Mouse (Mus musculus): ENCODE measurements around the gene Parp3.

Gene Parp3

GRCm38 (mm10) chr9:106457163-106457559 lies 19.6 kb downstream of the Parp3 start:
- in situ Hi-C loops (cut with MboI, MseI): no loop called here

GRCm38 (mm10) chr9:106456325-106457162 lies 20.2 kb downstream of the Parp3 start:
- in situ Hi-C loops (cut with MboI, MseI): no loop called here

- in situ Hi-C loops (cut with MboI, MseI): no loop called here
These were observed 21.7 kb downstream of the Parp3 start for GRCm38 (mm10) chr9:106454888-106455681.

- in situ Hi-C loops (cut with MboI, MseI): no loop called here
These were observed 22.5 kb downstream of the Parp3 start for GRCm38 (mm10) chr9:106454071-106454761.

GRCm38 (mm10) chr9:106453271-106454070 lies 23.3 kb downstream of the Parp3 start, which contains the start of gene Pcbp4:
Gene Pcbp4, plus strand, starts transcription at chr9:106453291.
- in situ Hi-C loops (cut with MboI, MseI): no loop called here

GRCm38 (mm10) chr9:106452821-106453220 lies 23.9 kb downstream of the Parp3 start:
- in situ Hi-C loops (cut with MboI, MseI): no loop called here

- in situ Hi-C loops (cut with MboI, MseI): no loop called here
These were observed 24.4 kb downstream of the Parp3 start for GRCm38 (mm10) chr9:106452351-106452750.

GRCm38 (mm10) chr9:106451899-106452298 lies 24.9 kb downstream of the Parp3 start:
- in situ Hi-C loops (cut with MboI, MseI): no loop called here

- in situ Hi-C loops (cut with MboI, MseI): no loop called here
These were observed 25.5 kb downstream of the Parp3 start for GRCm38 (mm10) chr9:106451298-106451697.

GRCm38 (mm10) chr9:106450661-106451060 lies 26.1 kb downstream of the Parp3 start:
- in situ Hi-C loops (cut with MboI, MseI): no loop called here

GRCm38 (mm10) chr9:106449947-106450346 lies 26.8 kb downstream of the Parp3 start:
- in situ Hi-C loops (cut with MboI, MseI): no loop called here

- in situ Hi-C loops (cut with MboI, MseI): no loop called here
These were observed 28.2 kb downstream of the Parp3 start for GRCm38 (mm10) chr9:106448498-106449031.

GRCm38 (mm10) chr9:106447951-106448350 lies 28.8 kb downstream of the Parp3 start:
- in situ Hi-C loops (cut with MboI, MseI): no loop called here

GRCm38 (mm10) chr9:106447348-106447747 lies 29.4 kb downstream of the Parp3 start, which contains the start of the genes Abhd14b and Abhd14a:
Gene Abhd14b, plus strand, starts transcription at chr9:106447459.
Gene Abhd14a, minus strand, starts transcription at chr9:106447678.
- in situ Hi-C loops (cut with MboI, MseI): no loop called here

- in situ Hi-C loops (cut with MboI, MseI): no loop called here
These were observed 31.9 kb downstream of the Parp3 start for GRCm38 (mm10) chr9:106444836-106445235.

GRCm38 (mm10) chr9:106442680-106443079 lies 34.1 kb downstream of the Parp3 start:
- in situ Hi-C loops (cut with MboI, MseI): no loop called here

GRCm38 (mm10) chr9:106436566-106436965 lies 40.2 kb downstream of the Parp3 start:
- in situ Hi-C loops (cut with MboI, MseI): no loop called here

GRCm38 (mm10) chr9:106433389-106433788 lies 43.4 kb downstream of the Parp3 start:
- in situ Hi-C loops (cut with MboI, MseI): no loop called here

GRCm38 (mm10) chr9:106430015-106430264 lies 46.8 kb downstream of the Parp3 start:
- in situ Hi-C loops (cut with MboI, MseI): no loop called here

GRCm38 (mm10) chr9:106429221-106430014 lies 47.3 kb downstream of the Parp3 start, which contains the start of gene Rpl29:
Gene Rpl29, plus strand, starts transcription at chr9:106429454.
- in situ Hi-C loops (cut with MboI, MseI): loop anchor here (10.0 kb wide), 1 partner anchor 215 kb away; no protein-coding TSS in a partner anchor

All from T-helper 1 cell (primary cell).